Mouse (Mus musculus): Measurements from ENCODE around the gene Galr2.

DNA sequence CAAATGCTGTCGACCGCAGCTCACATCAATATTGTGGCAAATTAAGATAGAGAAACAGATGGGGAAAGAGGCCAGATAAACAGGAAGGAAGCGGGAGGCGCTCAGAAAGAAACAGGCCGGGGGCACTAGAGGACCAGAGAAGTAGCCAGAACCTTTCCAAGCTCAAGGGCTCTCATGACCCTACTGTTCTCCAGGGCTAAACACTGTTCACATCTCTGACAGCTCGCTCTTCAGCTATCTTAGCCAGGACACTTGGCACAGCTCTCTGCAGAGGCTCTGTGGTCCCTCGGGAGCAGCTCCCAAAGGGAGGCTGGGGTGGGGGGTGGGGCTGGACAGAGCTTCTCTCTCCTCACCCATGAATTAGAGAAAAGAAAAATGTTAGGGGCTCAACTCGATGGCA lies 9.8 kb downstream of the Galr2 start:
- TF ChIP-seq POLR2A (IDR thresholded peaks at IDR 0.05; ENCODE audit: low read depth, low read length) (no peak), CTCF (IDR thresholded peaks at IDR 0.05; ENCODE audit: extremely low read depth, insufficient read length, insufficient replicate concordance, low read depth, low read length) (no peak)

All from small intestine, adult 2 months (tissue).